Mouse (Mus musculus): ENCODE results near the gene Tha1.

Gene Tha1

GRCm38 (mm10) chr11:117872861-117873608 is at the start of gene Tha1:
TSS of gene Tha1 (minus strand) at chr11:117873481.
- DNase-seq (ENCODE audit: low spot score): peak; percentile 94

- DNase-seq (ENCODE audit: low spot score): peak; percentile 77
Measured at GRCm38 (mm10) chr11:117919211-117919610, 45.9 kb upstream of the Tha1 start.

GRCm38 (mm10) chr11:117918541-117918940 is 45.3 kb upstream of the Tha1 start:
- DNase-seq (ENCODE audit: low spot score): no peak

- no peak for DNase-seq (ENCODE audit: low spot score)
Measured at GRCm38 (mm10) chr11:117915837-117916236, 42.6 kb upstream of the Tha1 start.

GRCm38 (mm10) chr11:117915341-117915740 is 42.1 kb upstream of the Tha1 start:
- DNase-seq (ENCODE audit: low spot score): no peak

GRCm38 (mm10) chr11:117914531-117914930 is 41.2 kb upstream of the Tha1 start:
- peak; percentile 42 for DNase-seq (ENCODE audit: low spot score)

- DNase-seq (ENCODE audit: low spot score): peak; percentile 89
Measured at GRCm38 (mm10) chr11:117912684-117913352, 39.5 kb upstream of the Tha1 start.

GRCm38 (mm10) chr11:117909337-117909736 is 36.1 kb upstream of the Tha1 start:
- no peak for DNase-seq (ENCODE audit: low spot score)

- no peak for DNase-seq (ENCODE audit: low spot score)
Measured at GRCm38 (mm10) chr11:117904442-117904841, 31.2 kb upstream of the Tha1 start.

- no peak for DNase-seq (ENCODE audit: low spot score)
Measured at GRCm38 (mm10) chr11:117902282-117902681, 29.0 kb upstream of the Tha1 start.

GRCm38 (mm10) chr11:117896533-117896932 is 23.3 kb upstream of the Tha1 start:
- no peak for DNase-seq (ENCODE audit: low spot score)

- no peak for DNase-seq (ENCODE audit: low spot score)
Measured at GRCm38 (mm10) chr11:117894676-117895075, 21.4 kb upstream of the Tha1 start.

- no peak for DNase-seq (ENCODE audit: low spot score)
Measured at GRCm38 (mm10) chr11:117892199-117892598, 18.9 kb upstream of the Tha1 start.

GRCm38 (mm10) chr11:117891581-117892175 is 18.4 kb upstream of the Tha1 start:
- no peak for DNase-seq (ENCODE audit: low spot score)

GRCm38 (mm10) chr11:117890519-117891282 is 17.4 kb upstream of the Tha1 start:
- peak; percentile 75 for DNase-seq (ENCODE audit: low spot score)

- DNase-seq (ENCODE audit: low spot score): peak; percentile 41
Measured at GRCm38 (mm10) chr11:117889887-117890340, 16.6 kb upstream of the Tha1 start.

GRCm38 (mm10) chr11:117888853-117889822 is 15.9 kb upstream of the Tha1 start:
- peak; percentile 48 for DNase-seq (ENCODE audit: low spot score)

- no peak for DNase-seq (ENCODE audit: low spot score)
Measured at GRCm38 (mm10) chr11:117888168-117888852, 15.0 kb upstream of the Tha1 start.

GRCm38 (mm10) chr11:117886000-117886399 is 12.7 kb upstream of the Tha1 start:
- no peak for DNase-seq (ENCODE audit: low spot score)

GRCm38 (mm10) chr11:117882208-117882607 is 8.9 kb upstream of the Tha1 start:
- no peak for DNase-seq (ENCODE audit: low spot score)
